Mouse (Mus musculus) liver, embryonic 13.5 days (tissue): ENCODE data around the gene Cldn34c3. TPM values are rescaled to one million over a fixed set of nuclear protein-coding genes. Genes with fewer than 3 reads are reported as not detected.
"Not testable (repeated sequence)": the region's sequence is repeated elsewhere in the genome, so short reads cannot be mapped to it uniquely, and the experiment has no call there.

Experiments used
- ATAC-seq: fragments of 200-750 bp; cut with Nextera tagmentation; 2 replicates; pipeline ENCODE4 v1.8.0; 2017; ENCODE audit warnings: low read depth, mild to moderate bottlenecking, moderate number of reproducible peaks, moderate library complexity
- DNase-seq: peaks from one replicate; pipeline ENCODE4 v3.0.0; 2022
- H3K27ac ChIP-seq: fragments of 300-500 bp; sonication (generic); 2 replicates; pipeline ENCODE4 v1.5.1; 2015; ENCODE audit warnings: moderate library complexity, mild to moderate bottlenecking, inconsistent platforms
- H3K27me3 ChIP-seq: fragments of 300-500 bp; sonication (generic); 2 replicates; pipeline ENCODE4 v1.6.1; 2015; ENCODE audit warnings: mild to moderate bottlenecking, inconsistent platforms
- H3K36me3 ChIP-seq: fragments of 300-500 bp; sonication (generic); 2 replicates; pipeline ENCODE4 v1.6.1; 2015; ENCODE audit warnings: mild to moderate bottlenecking, inconsistent platforms
- H3K4me1 ChIP-seq: fragments of 300-500 bp; sonication (generic); replicated peaks from 2 replicates; pipeline ENCODE4 v1.6.1; 2015; ENCODE audit warnings: inconsistent platforms
- H3K4me2 ChIP-seq: fragments of 300-500 bp; sonication (generic); 2 replicates; pipeline ENCODE4 v1.6.1; 2015; ENCODE audit warnings: inconsistent platforms, mild to moderate bottlenecking, moderate library complexity
- H3K4me3 ChIP-seq: fragments of 300-500 bp; sonication (generic); replicated peaks from 2 replicates; pipeline ENCODE4 v1.5.1; 2015; ENCODE audit warnings: mild to moderate bottlenecking, inconsistent platforms
- H3K9ac ChIP-seq: fragments of 300-500 bp; sonication (generic); 2 replicates; pipeline ENCODE4 v1.6.1; 2015; ENCODE audit warnings: mild to moderate bottlenecking, inconsistent platforms
- H3K9me3 ChIP-seq: fragments of 300-500 bp; sonication (generic); replicated peaks from 2 replicates; pipeline ENCODE4 v1.6.1; 2016; ENCODE audit warnings: inconsistent platforms
- polyA plus RNA-seq: library from polyadenylated mRNA; unstranded; fragments of >200 nt; fragmentation: Nextera tagmentation; extraction: Ambion mirVana; gene quantifications from 2 replicates; pipeline ENCODE4 v1.2.1, GENCODE M21; 2015

Cldn34c3 gene
- not detected in 2 replicates for polyA plus RNA-seq

- H3K4me2 ChIP-seq, H3K4me1 ChIP-seq, H3K27ac ChIP-seq, H3K4me3 ChIP-seq, ATAC-seq, DNase-seq, H3K27me3 ChIP-seq, H3K36me3 ChIP-seq, H3K9me3 ChIP-seq, H3K9ac ChIP-seq: not testable (repeated sequence)
Measured at GRCm38 (mm10) chrX:123793365-123793764, at the start of gene Cldn34c3. Cldn34c3 (plus strand) TSS chrX:123793665.

Other genes starting within 250 kb of the Cldn34c3 start
- gene Cldn34c2, start 212.0 kb upstream of the Cldn34c3 start, polyA plus RNA-seq, result not detected in 2 replicates
- not detected in 2 replicates for gene Gm17467, start 88.9 kb upstream of the Cldn34c3 start, polyA plus RNA-seq